In genomic region chr1:77518715-77519114, GRCm38 (mm10) we compare ENCODE assay signal across 15 mouse cellular contexts.
"Had no signal": no experiment of that assay in that cellular context is flagged by ENCODE, and none has a peak within 500 bp of the region (broad histone marks: within the 10 kb centered on the region; RNA-seq: fewer than 3 reads in every experiment).

No protein-coding gene starts in this region.

- H3K36me3 ChIP-seq: neural tube, embryonic 15.5 days; stomach, embryonic 15.5 days had no signal

- H3K9ac ChIP-seq: neural tube, embryonic 15.5 days; stomach, embryonic 15.5 days had no signal

- H3K27me3 ChIP-seq: neural tube, embryonic 15.5 days had no signal

- H3K4me3 ChIP-seq: neural tube, embryonic 15.5 days; stomach, embryonic 15.5 days had no signal

- H3K9me3 ChIP-seq: neural tube, embryonic 15.5 days; stomach, embryonic 15.5 days had no signal

- H3K27ac ChIP-seq: neural tube, embryonic 15.5 days; stomach, embryonic 15.5 days; stomach, postnatal 0 days had no signal

- DNase-seq: retina, postnatal 1 day; right cerebral cortex, adult 18-20 months; right cerebral cortex, postnatal 14 days; right cerebral cortex, postnatal 25 days; right cerebral cortex, postnatal 4 days; spleen, adult 18-20 months; thymus, adult 18-20 months; thymus, adult 2 months; thymus, postnatal 14 days; thymus, postnatal 25 days; thymus, postnatal 36 days; thymus, postnatal 4 days had no signal

- H3K4me2 ChIP-seq: neural tube, embryonic 15.5 days; stomach, embryonic 15.5 days had no signal
